ENCODE assay signal across 8 mouse cellular contexts in genomic region chr13:37963354-37964007, GRCm38 (mm10). TPM values are rescaled to one million over a fixed set of nuclear protein-coding genes. Genes with fewer than 3 reads are reported as not detected.
DNase-seq lines count a peak whose midpoint lies in the region; ATAC-seq and TF ChIP-seq lines count a peak whose summit lies in the region.

No protein-coding gene starts in this region.

- peak overlapping the region; percentile 44 for H3K4me3 ChIP-seq in embryonic facial prominence, embryonic 13.5 days
- H3K4me3 ChIP-seq in kidney, adult 2 months (ENCODE audit: insufficient read depth, low read depth, low read length): peak overlapping the region; percentile 37
- H3K4me3 ChIP-seq in limb, embryonic 13.5 days: peak overlapping the region; percentile 44
- H3K4me3 ChIP-seq in midbrain, embryonic 14.5 days (replicated peaks; ENCODE audit: low read depth, low read length): peak overlapping the region; percentile 21; the same call in 1 of the 2 replicates

- WGBS in embryonic facial prominence, embryonic 13.5 days: 2% methylated on average over 12 of the region's 12 CpGs
- WGBS in kidney, adult 2 months: 3% methylated on average over 12 of the region's 12 CpGs
- 1% methylated on average over 12 of the region's 12 CpGs for WGBS in limb, embryonic 13.5 days
- under 1% methylated on average over 12 of the region's 12 CpGs for WGBS in midbrain, embryonic 14.5 days

- no peak overlapping the region for H3K27ac ChIP-seq in embryonic facial prominence, embryonic 13.5 days
- H3K27ac ChIP-seq in kidney, adult 2 months (ENCODE audit: insufficient read depth, low read depth, low read length): no peak overlapping the region
- H3K27ac ChIP-seq in limb, embryonic 13.5 days: no peak overlapping the region
- H3K27ac ChIP-seq in midbrain, embryonic 14.5 days (replicated peaks; ENCODE audit: low read depth, low read length): no peak overlapping the region

- no peaks in the 10 kb centered on the region for H3K9me3 ChIP-seq in embryonic facial prominence, embryonic 13.5 days
- peaks cover 6% of the 10 kb centered on the region; the same call in 1 of the 2 replicates for H3K9me3 ChIP-seq in limb, embryonic 13.5 days
- no peaks in the 10 kb centered on the region for H3K9me3 ChIP-seq in midbrain, embryonic 14.5 days (ENCODE audit: control insufficient read depth, low read length)

- no peak for ATAC-seq in embryonic facial prominence, embryonic 13.5 days (ENCODE audit: insufficient number of reproducible peaks, insufficient read depth, low FRiP score, low TSS enrichment, low read depth)
- ATAC-seq in limb, embryonic 13.5 days (ENCODE audit: low FRiP score, low read depth): peak; percentile 31; the same call in 1 of the 2 replicates
- no peak for ATAC-seq in midbrain, embryonic 14.5 days (ENCODE audit: low FRiP score, low TSS enrichment)

- H3K4me2 ChIP-seq in embryonic facial prominence, embryonic 13.5 days: peak overlapping the region; percentile 66
- H3K4me2 ChIP-seq in limb, embryonic 13.5 days (replicated peaks): peak overlapping the region; percentile 66
- peak overlapping the region; percentile 49 for H3K4me2 ChIP-seq in midbrain, embryonic 14.5 days (ENCODE audit: low read length)

- H3K9ac ChIP-seq in embryonic facial prominence, embryonic 13.5 days: peak overlapping the region; percentile 58
- peak overlapping the region; percentile 59 for H3K9ac ChIP-seq in limb, embryonic 13.5 days
- H3K9ac ChIP-seq in midbrain, embryonic 14.5 days (replicated peaks; ENCODE audit: low read length): no peak overlapping the region

- H3K36me3 ChIP-seq in embryonic facial prominence, embryonic 13.5 days: no peaks in the 10 kb centered on the region
- H3K36me3 ChIP-seq in kidney, adult 2 months (ENCODE audit: control insufficient read depth, insufficient read depth, low read length): no peaks in the 10 kb centered on the region
- H3K36me3 ChIP-seq in limb, embryonic 13.5 days: no peaks in the 10 kb centered on the region
- no peaks in the 10 kb centered on the region for H3K36me3 ChIP-seq in midbrain, embryonic 14.5 days (ENCODE audit: control insufficient read depth, insufficient read depth, low read length)

- peaks cover 38% of the 10 kb centered on the region for H3K4me1 ChIP-seq in embryonic facial prominence, embryonic 13.5 days
- H3K4me1 ChIP-seq in kidney, adult 2 months (ENCODE audit: control insufficient read depth, insufficient read depth, low read length): no peaks in the 10 kb centered on the region
- H3K4me1 ChIP-seq in limb, embryonic 13.5 days: peaks cover 32% of the 10 kb centered on the region
- 0 out of 2 replicates have a peak, but pooled peaks cover 14% of the 10 kb centered on the region for H3K4me1 ChIP-seq in midbrain, embryonic 14.5 days (ENCODE audit: control insufficient read depth, insufficient read depth, low read length)

- DNase-seq in A20 (ENCODE audit: low read depth, low spot score): peak; percentile 88
- DNase-seq in adrenal gland, postnatal 25 days: peak; percentile 71
- peak; percentile 86 for DNase-seq in heart, adult 8-10 months (ENCODE audit: low spot score)
- peak; percentile 78 for DNase-seq in kidney, adult 2 months
- peak; percentile 86 for DNase-seq in midbrain, embryonic 14.5 days
- DNase-seq in spleen, adult 12 weeks (ENCODE audit: low spot score): peak; percentile 60

- H3K27me3 ChIP-seq in embryonic facial prominence, embryonic 13.5 days: no peaks in the 10 kb centered on the region
- no peaks in the 10 kb centered on the region for H3K27me3 ChIP-seq in kidney, adult 2 months (replicated peaks; ENCODE audit: control insufficient read depth, insufficient read depth, low read length)
- H3K27me3 ChIP-seq in limb, embryonic 13.5 days: no peaks in the 10 kb centered on the region
- no peaks in the 10 kb centered on the region for H3K27me3 ChIP-seq in midbrain, embryonic 14.5 days (ENCODE audit: control insufficient read depth, insufficient read depth, low read length)

- TF ChIP-seq CTCF in kidney, adult 2 months (conservative IDR thresholded peaks at IDR 0.05; ENCODE audit: insufficient read depth, insufficient read length, low read depth, low read length): peak; percentile 77

- TF ChIP-seq POLR2A in kidney, adult 2 months (IDR thresholded peaks at IDR 0.05; ENCODE audit: low read depth, low read length): no peak

RNA-seq across cellular contexts. Expression of gene Ssr1, which starts 30.5 kb away (rescaled TPM):
- total RNA-seq in adrenal gland, postnatal 25 days (2021): 90.3 and 126 TPM in 2 replicates
- polyA plus RNA-seq in embryonic facial prominence, embryonic 13.5 days (2015; fragmentation: Nextera tagmentation; extraction: Ambion mirVana): 133 and 144 TPM in 2 replicates
- total RNA-seq in heart, adult 8-10 months (2022): 10 to 100 TPM; 36.3 to 44.8 (median 42.9) TPM
- 6.9 and 10.5 TPM in 2 replicates for polyA plus RNA-seq in kidney, adult 2 months (2012; rRNA removed)
- polyA plus RNA-seq in limb, embryonic 13.5 days (2015; fragmentation: Nextera tagmentation; extraction: Ambion mirVana): 143 and 150 TPM in 2 replicates
- 51.7 and 81.1 TPM in 2 replicates for polyA plus RNA-seq in midbrain, embryonic 14.5 days (2014; fragmentation: Nextera tagmentation; extraction: Ambion mirVana)
